10 mouse cellular contexts compared by ENCODE assay signal in genomic region chr13:21407341-21407740, GRCm38 (mm10). TPM values are rescaled to one million over a fixed set of nuclear protein-coding genes. Genes with fewer than 3 reads are reported as not detected.
DNase-seq lines count a peak whose midpoint lies in the region; ATAC-seq and TF ChIP-seq lines count a peak whose summit lies in the region.
"Had no signal": no experiment of that assay in that cellular context is flagged by ENCODE, and none has a peak within 500 bp of the region (broad histone marks: within the 10 kb centered on the region; RNA-seq: fewer than 3 reads in every experiment).

No protein-coding gene starts in this region.

- peaks cover 7% of the 10 kb centered on the region for H3K27me3 ChIP-seq in hindbrain, embryonic 13.5 days
- H3K27me3 ChIP-seq in hindbrain, embryonic 10.5 days (ENCODE audit: insufficient read depth, poor library complexity, severe bottlenecking), result no peaks in the 10 kb centered on the region
- no peaks in the 10 kb centered on the region for H3K27me3 ChIP-seq in E14TG2a.4 (ENCODE audit: insufficient read depth, low read length)
- no peaks in the 10 kb centered on the region for H3K27me3 ChIP-seq in embryonic facial prominence, embryonic 13.5 days
- no peaks in the 10 kb centered on the region for H3K27me3 ChIP-seq in intestine, postnatal 0 days (replicated peaks; ENCODE audit: control insufficient read depth, insufficient read depth, low read length)

- H3K27ac ChIP-seq in hindbrain, embryonic 13.5 days, result no peak overlapping the region
- no peak overlapping the region for H3K27ac ChIP-seq in hindbrain, embryonic 10.5 days
- H3K27ac ChIP-seq in embryonic facial prominence, embryonic 13.5 days, result 0 out of 2 replicates have a peak overlapping the region, but pooled peaks have one; percentile 80
- 0 out of 2 replicates have a peak overlapping the region, but pooled peaks have one; percentile 0 for H3K27ac ChIP-seq in intestine, postnatal 0 days (ENCODE audit: low read depth, low read length)

- peak overlapping the region; percentile 70 for H3K4me2 ChIP-seq in hindbrain, embryonic 13.5 days
- H3K4me2 ChIP-seq in embryonic facial prominence, embryonic 13.5 days, result peak overlapping the region; percentile 76
- peak overlapping the region; percentile 82; the same call in 1 of the 2 replicates for H3K4me2 ChIP-seq in intestine, postnatal 0 days (replicated peaks; ENCODE audit: low read depth)

- no peak for ATAC-seq in hindbrain, embryonic 13.5 days (ENCODE audit: low FRiP score)
- no peak for ATAC-seq in embryonic facial prominence, embryonic 13.5 days (ENCODE audit: insufficient number of reproducible peaks, insufficient read depth, low FRiP score, low TSS enrichment, low read depth)
- ATAC-seq in intestine, postnatal 0 days, result no peak
- ATAC-seq in erythroblast, adult 5-6 weeks (replicated peaks; ENCODE audit: low FRiP score, poor library complexity, severe bottlenecking), result no peak

- no peak for DNase-seq in hindbrain, embryonic 10.5 days (ENCODE audit: low spot score)
- DNase-seq in thymus, postnatal 36 days, result no peak
- DNase-seq in embryo, embryonic 9.5 days (ENCODE audit: extremely low spot score), result no peak
- DNase-seq: kidney, postnatal 4 days; lung, postnatal 36 days had no signal

- H3K36me3 ChIP-seq in hindbrain, embryonic 13.5 days, result no peaks in the 10 kb centered on the region
- no peaks in the 10 kb centered on the region for H3K36me3 ChIP-seq in hindbrain, embryonic 10.5 days
- no peaks in the 10 kb centered on the region for H3K36me3 ChIP-seq in E14TG2a.4 (ENCODE audit: insufficient read depth, low read length)
- H3K36me3 ChIP-seq in embryonic facial prominence, embryonic 13.5 days, result no peaks in the 10 kb centered on the region
- no peaks in the 10 kb centered on the region for H3K36me3 ChIP-seq in intestine, postnatal 0 days (ENCODE audit: control insufficient read depth, insufficient read depth)

- peaks cover 9% of the 10 kb centered on the region for H3K4me1 ChIP-seq in hindbrain, embryonic 13.5 days (replicated peaks)
- peaks cover 13% of the 10 kb centered on the region for H3K4me1 ChIP-seq in hindbrain, embryonic 10.5 days (replicated peaks)
- peaks cover 15% of the 10 kb centered on the region for H3K4me1 ChIP-seq in E14TG2a.4 (replicated peaks; ENCODE audit: low read depth, low read length)
- H3K4me1 ChIP-seq in embryonic facial prominence, embryonic 13.5 days, result peaks cover 8% of the 10 kb centered on the region
- 0 out of 2 replicates have a peak, but pooled peaks cover 5% of the 10 kb centered on the region for H3K4me1 ChIP-seq in intestine, postnatal 0 days (replicated peaks; ENCODE audit: control insufficient read depth, insufficient read depth, low read length)

- no peak overlapping the region for H3K4me3 ChIP-seq in hindbrain, embryonic 13.5 days
- no peak overlapping the region for H3K4me3 ChIP-seq in hindbrain, embryonic 10.5 days
- peak overlapping the region; percentile 78 for H3K4me3 ChIP-seq in E14TG2a.4 (replicated peaks; ENCODE audit: low read length)
- H3K4me3 ChIP-seq in embryonic facial prominence, embryonic 13.5 days, result peak overlapping the region; percentile 53
- no peak overlapping the region for H3K4me3 ChIP-seq in intestine, postnatal 0 days (ENCODE audit: low read depth, low read length)

- no peaks in the 10 kb centered on the region for H3K9me3 ChIP-seq in hindbrain, embryonic 13.5 days
- H3K9me3 ChIP-seq in hindbrain, embryonic 10.5 days, result no peaks in the 10 kb centered on the region
- H3K9me3 ChIP-seq in E14TG2a.4 (ENCODE audit: low read length), result no peaks in the 10 kb centered on the region
- H3K9me3 ChIP-seq in embryonic facial prominence, embryonic 13.5 days, result no peaks in the 10 kb centered on the region
- H3K9me3 ChIP-seq in intestine, postnatal 0 days (ENCODE audit: control insufficient read depth), result no peaks in the 10 kb centered on the region

- no peak for TF ChIP-seq CTCF in E14TG2a.4 (conservative IDR thresholded peaks at IDR 0.05; ENCODE audit: low read length)
- no peak for TF ChIP-seq CTCF in intestine, postnatal 0 days (IDR thresholded peaks at IDR 0.05; ENCODE audit: low read depth)

- 80% methylated on average over 11 of the region's 11 CpGs for WGBS in hindbrain, embryonic 13.5 days
- 80% methylated on average over 11 of the region's 11 CpGs for WGBS in hindbrain, embryonic 10.5 days
- WGBS in embryonic facial prominence, embryonic 13.5 days, result 75% methylated on average over 11 of the region's 11 CpGs
- WGBS in intestine, postnatal 0 days, result 82% methylated on average over 11 of the region's 11 CpGs

- no peak overlapping the region for H3K9ac ChIP-seq in hindbrain, embryonic 13.5 days
- H3K9ac ChIP-seq in embryonic facial prominence, embryonic 13.5 days, result 0 out of 2 replicates have a peak overlapping the region, but pooled peaks have one; percentile 75
- no peak overlapping the region for H3K9ac ChIP-seq in intestine, postnatal 0 days (ENCODE audit: low read depth, low read length)

RNA-seq across cellular contexts. Expression of gene Zkscan3, which starts 4.8 kb away (rescaled TPM):
- polyA plus RNA-seq in hindbrain, embryonic 13.5 days (2015; fragmentation: Nextera tagmentation; extraction: Ambion mirVana), result 83.2 and 85.9 TPM in 2 replicates
- 76.8 and 87.6 TPM in 2 replicates for polyA plus RNA-seq in hindbrain, embryonic 10.5 days (2016; fragmentation: Nextera tagmentation; extraction: Ambion mirVana)
- 103 and 108 TPM in 2 replicates for polyA plus RNA-seq in embryonic facial prominence, embryonic 13.5 days (2015; fragmentation: Nextera tagmentation; extraction: Ambion mirVana)
- 37.1 and 40.6 TPM in 2 replicates for polyA plus RNA-seq in intestine, postnatal 0 days (2015; fragmentation: Nextera tagmentation; extraction: Ambion mirVana)
- 16.9 and 23.6 TPM in 2 replicates for total RNA-seq in erythroblast, adult 5-6 weeks (2015; ENCODE audit: low replicate concordance)
- total RNA-seq in erythroblast, adult 5-6 weeks (2017; ENCODE audit: low replicate concordance), result 13.9 and 19.9 TPM in 2 replicates

RNA-seq across cellular contexts. Expression of gene Pgbd1, which starts 33.5 kb away (rescaled TPM):
- 4.0 and 4.2 TPM in 2 replicates for polyA plus RNA-seq in hindbrain, embryonic 13.5 days (2015; fragmentation: Nextera tagmentation; extraction: Ambion mirVana)
- 4.3 and 5.5 TPM in 2 replicates for polyA plus RNA-seq in hindbrain, embryonic 10.5 days (2016; fragmentation: Nextera tagmentation; extraction: Ambion mirVana)
- 3.2 and 4.6 TPM in 2 replicates for polyA plus RNA-seq in embryonic facial prominence, embryonic 13.5 days (2015; fragmentation: Nextera tagmentation; extraction: Ambion mirVana)
- polyA plus RNA-seq in intestine, postnatal 0 days (2015; fragmentation: Nextera tagmentation; extraction: Ambion mirVana), result 0.47 and 0.60 TPM in 2 replicates
- total RNA-seq in erythroblast, adult 5-6 weeks (2015; ENCODE audit: low replicate concordance), result not detected in 2 replicates
- total RNA-seq in erythroblast, adult 5-6 weeks (2017; ENCODE audit: low replicate concordance), result 1.1 TPM in 1 of 2 replicates, not detected in the other

RNA-seq across cellular contexts. Expression of gene Zscan12, which starts 44.7 kb away (rescaled TPM):
- polyA plus RNA-seq in hindbrain, embryonic 13.5 days (2015; fragmentation: Nextera tagmentation; extraction: Ambion mirVana), result 13.5 and 15.5 TPM in 2 replicates
- polyA plus RNA-seq in hindbrain, embryonic 10.5 days (2016; fragmentation: Nextera tagmentation; extraction: Ambion mirVana), result 16.9 and 20.2 TPM in 2 replicates
- 12.8 and 13.6 TPM in 2 replicates for polyA plus RNA-seq in embryonic facial prominence, embryonic 13.5 days (2015; fragmentation: Nextera tagmentation; extraction: Ambion mirVana)
- 3.5 and 3.9 TPM in 2 replicates for polyA plus RNA-seq in intestine, postnatal 0 days (2015; fragmentation: Nextera tagmentation; extraction: Ambion mirVana)
- 0.84 TPM in 1 of 2 replicates, not detected in the other for total RNA-seq in erythroblast, adult 5-6 weeks (2015; ENCODE audit: low replicate concordance)
- total RNA-seq in erythroblast, adult 5-6 weeks (2017; ENCODE audit: low replicate concordance), result 0.70 and 1.4 TPM in 2 replicates

RNA-seq across cellular contexts. Expression of gene Zscan26, which starts 46.2 kb away (rescaled TPM):
- 22.5 and 25.2 TPM in 2 replicates for polyA plus RNA-seq in hindbrain, embryonic 13.5 days (2015; fragmentation: Nextera tagmentation; extraction: Ambion mirVana)
- 20.6 and 23.6 TPM in 2 replicates for polyA plus RNA-seq in hindbrain, embryonic 10.5 days (2016; fragmentation: Nextera tagmentation; extraction: Ambion mirVana)
- polyA plus RNA-seq in embryonic facial prominence, embryonic 13.5 days (2015; fragmentation: Nextera tagmentation; extraction: Ambion mirVana), result 36.7 and 40.2 TPM in 2 replicates
- polyA plus RNA-seq in intestine, postnatal 0 days (2015; fragmentation: Nextera tagmentation; extraction: Ambion mirVana), result 11.4 and 14.7 TPM in 2 replicates
- 3.8 and 4.8 TPM in 2 replicates for total RNA-seq in erythroblast, adult 5-6 weeks (2015; ENCODE audit: low replicate concordance)
- 1.7 and 2.2 TPM in 2 replicates for total RNA-seq in erythroblast, adult 5-6 weeks (2017; ENCODE audit: low replicate concordance)

Comparison
In these comparisons a context has a peak if more than half of its experiments do, and no peak if none do; other contexts are left out.
1. H3K27ac ChIP-seq: peak in embryonic facial prominence, embryonic 13.5 days (single experiment) and intestine, postnatal 0 days (single experiment); none in hindbrain, embryonic 13.5 days (single experiment) and hindbrain, embryonic 10.5 days (single experiment).
2. H3K4me3 ChIP-seq: peak in E14TG2a.4 (single experiment) and embryonic facial prominence, embryonic 13.5 days (single experiment); none in hindbrain, embryonic 13.5 days (single experiment), hindbrain, embryonic 10.5 days (single experiment) and intestine, postnatal 0 days (single experiment).
3. Peak in every context shown above with its lines, with median percentiles within 50 percentile points of each other: H3K4me2 ChIP-seq.